Mouse (Mus musculus): ENCODE measurements around the gene Ebpl. TPM values are rescaled to one million over a fixed set of nuclear protein-coding genes. Genes with fewer than 3 reads are reported as not detected.

The Ebpl gene
- total and polyA plus RNA-seq, 3 experiments = 1.0 to 14.3 (median 3.4) TPM

- H3K4me3 ChIP-seq (ENCODE audit: control insufficient read depth in 1 of 2, insufficient read depth in 1 of 2, low read depth in 2 of 2, low read length in 2 of 2) = no peak overlapping the region
- H3K9ac ChIP-seq (ENCODE audit: control insufficient read depth, low read depth, low read length, poor library complexity, severe bottlenecking) = no peak overlapping the region
- peaks cover 0 to 8% of the 10 kb centered on the region in 2 experiments; a peak in 1 of 4 replicates for H3K36me3 ChIP-seq (ENCODE audit: control insufficient read depth in 1 of 2, insufficient read depth in 2 of 2, low read length in 2 of 2)
- no peak for DNase-seq (ENCODE audit: low read depth, low spot score)
- H3K27ac ChIP-seq (ENCODE audit: control insufficient read depth, low read depth, low read length) = peak overlapping the region; percentile 7; the same call in 1 of the 2 replicates
- H3K27me3 ChIP-seq (ENCODE audit: control insufficient read depth in 1 of 2, insufficient read depth in 2 of 2, low read length in 2 of 2) = no peaks in the 10 kb centered on the region
- H3K9me3 ChIP-seq (replicated peaks; ENCODE audit: insufficient read depth, low read length) = no peaks in the 10 kb centered on the region
- TF ChIP-seq POLR2AphosphoS2 (IDR thresholded peaks at IDR 0.05; ENCODE audit: low read length) (no peak), BHLHE40 (IDR thresholded peaks at IDR 0.05; ENCODE audit: borderline replicate concordance, low read depth, low read length) (no peak), TBP (IDR thresholded peaks at IDR 0.05; ENCODE audit: low read depth, low read length) (no peak), NELFE (IDR thresholded peaks at IDR 0.05; ENCODE audit: low read depth, low read length) (no peak), MAFK (IDR thresholded peaks at IDR 0.05; ENCODE audit: borderline replicate concordance, low read depth, low read length) (no peak), ZMIZ1 (IDR thresholded peaks at IDR 0.05; ENCODE audit: low read depth, low read length) (no peak), HCFC1 (IDR thresholded peaks at IDR 0.05; ENCODE audit: low read depth, low read length) (no peak), USF2 (IDR thresholded peaks at IDR 0.05; ENCODE audit: borderline replicate concordance in 1 of 2, insufficient read depth in 1 of 2, low read depth in 1 of 2, low read length in 2 of 2) (no peak), TAL1 (IDR thresholded peaks at IDR 0.05; ENCODE audit: low read length) (no peak), GABPA (IDR thresholded peaks at IDR 0.05; ENCODE audit: low read depth, low read length) (no peak), RAD21 (IDR thresholded peaks at IDR 0.05; ENCODE audit: low read depth, low read length) (no peak), ZC3H11A (IDR thresholded peaks at IDR 0.05; ENCODE audit: low read depth, low read length) (no peak), ETS1 (IDR thresholded peaks at IDR 0.05; ENCODE audit: low read depth, low read length) (no peak), TCF12 (IDR thresholded peaks at IDR 0.05; ENCODE audit: low read depth, low read length) (no peak)
- peaks cover 3 to 11% of the 10 kb centered on the region in 2 experiments for H3K4me1 ChIP-seq (ENCODE audit: control insufficient read depth in 1 of 2, insufficient read depth in 2 of 2, low read length in 2 of 2)
- H3K79me2 ChIP-seq (ENCODE audit: control insufficient read depth, insufficient read depth, low read length, poor library complexity) = no peaks in the 10 kb centered on the region
Measured at GRCm38 (mm10) chr14:61321200-61321599, 39.0 kb downstream of the Ebpl start.

- Histone ChIP-seq H3K27ac (ENCODE audit: control insufficient read depth, low read depth, low read length) (no peak overlapping the region), H3K9ac (ENCODE audit: control insufficient read depth, low read depth, low read length, poor library complexity, severe bottlenecking) (no peak overlapping the region), H3K9me3 (replicated peaks; ENCODE audit: insufficient read depth, low read length) (no peaks in the 10 kb centered on the region)
Measured at GRCm38 (mm10) chr14:61320765-61321164, 39.5 kb downstream of the Ebpl start.

More at GRCm38 (mm10) chr14:61320765-61321164, 39.5 kb downstream of the Ebpl start:
- no peaks in the 10 kb centered on the region for H3K27me3 ChIP-seq (ENCODE audit: control insufficient read depth in 1 of 2, insufficient read depth in 2 of 2, low read length in 2 of 2)
- H3K36me3 ChIP-seq (ENCODE audit: control insufficient read depth in 1 of 2, insufficient read depth in 2 of 2, low read length in 2 of 2) = peaks cover 0 to 6% of the 10 kb centered on the region in 2 experiments; a peak in 1 of 4 replicates
- H3K4me1 ChIP-seq (ENCODE audit: control insufficient read depth in 1 of 2, insufficient read depth in 2 of 2, low read length in 2 of 2) = peaks cover 3 to 11% of the 10 kb centered on the region in 2 experiments
- no peaks in the 10 kb centered on the region for H3K79me2 ChIP-seq (ENCODE audit: control insufficient read depth, insufficient read depth, low read length, poor library complexity)
- no peak for TF ChIP-seq ZKSCAN1 (IDR thresholded peaks at IDR 0.05; ENCODE audit: low read depth, low read length)
- TF ChIP-seq JUND (IDR thresholded peaks at IDR 0.05; ENCODE audit: low read depth, low read length) = no peak
- TF ChIP-seq MYB (IDR thresholded peaks at IDR 0.05; ENCODE audit: low read depth, low read length) = no peak
- TF ChIP-seq ZNF384 (IDR thresholded peaks at IDR 0.05; ENCODE audit: low read depth, low read length) = no peak
- no peak for TF ChIP-seq MAFK (IDR thresholded peaks at IDR 0.05; ENCODE audit: borderline replicate concordance, low read depth, low read length)
- TF ChIP-seq CHD2 (IDR thresholded peaks at IDR 0.05; ENCODE audit: low read length) = no peak
- TF ChIP-seq ZMIZ1 (IDR thresholded peaks at IDR 0.05; ENCODE audit: low read depth, low read length) = no peak
- no peak for TF ChIP-seq NRF1 (IDR thresholded peaks at IDR 0.05; ENCODE audit: insufficient read depth, low read depth, low read length, poor library complexity, severe bottlenecking)
- TF ChIP-seq POLR2AphosphoS2 (IDR thresholded peaks at IDR 0.05; ENCODE audit: low read length) = no peak
- TF ChIP-seq UBTF (IDR thresholded peaks at IDR 0.05; ENCODE audit: borderline replicate concordance, insufficient read depth, low read depth, low read length) = no peak
- no peak for DNase-seq (ENCODE audit: low read depth, low spot score)
- H3K4me3 ChIP-seq (ENCODE audit: control insufficient read depth in 1 of 2, insufficient read depth in 1 of 2, low read depth in 2 of 2, low read length in 2 of 2) = no peak overlapping the region

All from MEL (cell line).